Mouse (Mus musculus) MEL (cell line): ENCODE data around the gene Unc119b. TPM values are rescaled to one million over a fixed set of nuclear protein-coding genes. Genes with fewer than 3 reads are reported as not detected.

Experiments used
- DNase-seq: peaks from one replicate; pipeline ENCODE4 v3.0.0; 2011; ENCODE audit warnings: low read depth, low spot score
- H3K27ac ChIP-seq: 2 replicates; pipeline ENCODE4 v1.5.1; 2012; ENCODE audit warnings: low read depth, mild to moderate bottlenecking, control low read depth, low read length, moderate library complexity; ENCODE audit not compliant: control insufficient read depth
- H3K27me3 ChIP-seq, 2 experiments: fragments of 150-350 bp in 1 of 2; sonication (generic) in 1 of 2; 2 replicates each; pipeline ENCODE4 v1.6.1; 2012; ENCODE audit warnings: low read length in 2 of 2, mild to moderate bottlenecking in 2 of 2, improper control_type of control experiment in 1 of 2, moderate library complexity in 1 of 2; ENCODE audit not compliant: insufficient read depth in 2 of 2, control insufficient read depth in 1 of 2
- H3K36me3 ChIP-seq, 2 experiments: 2 replicates each; pipeline ENCODE4 v1.6.1; 2012 to 2014; ENCODE audit warnings: low read length in 2 of 2, improper control_type of control experiment in 1 of 2, inconsistent platforms in 1 of 2, mild to moderate bottlenecking in 1 of 2; ENCODE audit not compliant: insufficient read depth in 2 of 2, control insufficient read depth in 1 of 2
- H3K4me1 ChIP-seq, 2 experiments: fragments of 150-350 bp in 1 of 2; sonication (generic) in 1 of 2; 2 replicates each; pipeline ENCODE4 v1.6.1; 2012; ENCODE audit warnings: low read length in 2 of 2, improper control_type of control experiment in 1 of 2, mild to moderate bottlenecking in 1 of 2; ENCODE audit not compliant: insufficient read depth in 2 of 2, control insufficient read depth in 1 of 2
- H3K4me3 ChIP-seq, 2 experiments: fragments of 150-350 bp in 1 of 2; sonication (generic) in 1 of 2; 2 replicates each; pipeline ENCODE4 v1.5.1; 2012; ENCODE audit warnings: low read depth in 2 of 2, low read length in 2 of 2, mild to moderate bottlenecking in 2 of 2, moderate library complexity in 2 of 2, control low read depth in 1 of 2, improper control_type of control experiment in 1 of 2; ENCODE audit not compliant: control insufficient read depth in 1 of 2, insufficient read depth in 1 of 2
- H3K79me2 ChIP-seq: 2 replicates; pipeline ENCODE4 v1.6.1; 2012; ENCODE audit warnings: mild to moderate bottlenecking, low read length, moderate library complexity; ENCODE audit not compliant: control insufficient read depth, poor library complexity, insufficient read depth
- H3K9ac ChIP-seq: 2 replicates; pipeline ENCODE4 v1.6.1; 2012; ENCODE audit warnings: low read depth, mild to moderate bottlenecking, control low read depth, low read length, moderate library complexity; ENCODE audit not compliant: control insufficient read depth, poor library complexity, severe bottlenecking
- H3K9me3 ChIP-seq: fragments of 150-350 bp; sonication (generic); replicated peaks from 2 replicates; pipeline ENCODE4 v1.6.1; 2012; ENCODE audit warnings: mild to moderate bottlenecking, low read length, improper control_type of control experiment, moderate library complexity; ENCODE audit not compliant: insufficient read depth
- BHLHE40 ChIP-seq: IDR thresholded peaks from 2 replicates; pipeline ENCODE4 v1.6.1; 2012; ENCODE audit warnings: low read depth, mild to moderate bottlenecking, inconsistent platforms, low read length, improper control_type of control experiment, borderline replicate concordance
- EP300 ChIP-seq, 2 experiments: IDR thresholded peaks; 2 replicates each; pipeline ENCODE4 v1.6.1; 2011; ENCODE audit warnings: improper control_type of control experiment in 2 of 2, low read length in 2 of 2, low read depth in 1 of 2, mild to moderate bottlenecking in 1 of 2
- GABPA ChIP-seq: IDR thresholded peaks from 2 replicates; pipeline ENCODE4 v1.6.1; 2012; ENCODE audit warnings: low read depth, mild to moderate bottlenecking, inconsistent platforms, low read length, improper control_type of control experiment, moderate library complexity
- GATA1 ChIP-seq: IDR thresholded peaks from 2 replicates; pipeline ENCODE4 v1.6.1; 2011; ENCODE audit warnings: low read depth, low read length, improper control_type of control experiment
- MEF2A ChIP-seq: IDR thresholded peaks from 2 replicates; pipeline ENCODE4 v1.6.1; 2014; ENCODE audit warnings: low read depth, mild to moderate bottlenecking, inconsistent platforms, low read length, improper control_type of control experiment; ENCODE audit not compliant: poor library complexity, insufficient replicate concordance, severe bottlenecking; ENCODE audit errors: extremely low read depth
- MXI1 ChIP-seq: IDR thresholded peaks from 2 replicates; pipeline ENCODE4 v1.6.1; 2011; ENCODE audit warnings: mild to moderate bottlenecking, low read depth, low read length, improper control_type of control experiment
- MYB ChIP-seq: IDR thresholded peaks from 2 replicates; pipeline ENCODE4 v1.6.1; 2011; ENCODE audit warnings: mild to moderate bottlenecking, low read depth, low read length, improper control_type of control experiment
- POLR2A ChIP-seq, 2 experiments: IDR thresholded peaks; 2 replicates each; pipeline ENCODE4 v1.6.1; 2011 to 2012; ENCODE audit warnings: low read length in 2 of 2, mild to moderate bottlenecking in 2 of 2, control low read depth in 1 of 2, improper control_type of control experiment in 1 of 2, low read depth in 1 of 2, moderate library complexity in 1 of 2; ENCODE audit not compliant: control insufficient read depth in 1 of 2, insufficient read depth in 1 of 2, poor library complexity in 1 of 2
- POLR2AphosphoS2 ChIP-seq: IDR thresholded peaks from 2 replicates; pipeline ENCODE4 v1.6.1; 2011; ENCODE audit warnings: low read length, improper control_type of control experiment
- SIN3A ChIP-seq: IDR thresholded peaks from 2 replicates; pipeline ENCODE4 v1.6.1; 2012; ENCODE audit warnings: low read length, improper control_type of control experiment, inconsistent platforms
- TBP ChIP-seq: IDR thresholded peaks from 2 replicates; pipeline ENCODE4 v1.8.0; 2011; ENCODE audit warnings: low read depth, low read length, improper control_type of control experiment
- USF2 ChIP-seq, 2 experiments: IDR thresholded peaks; 2 replicates each; pipeline ENCODE4 v1.6.1; 2011 to 2012; ENCODE audit warnings: improper control_type of control experiment in 2 of 2, low read length in 2 of 2, borderline replicate concordance in 1 of 2, inconsistent platforms in 1 of 2, low read depth in 1 of 2, mild to moderate bottlenecking in 1 of 2; ENCODE audit not compliant: insufficient read depth in 1 of 2
- ZC3H11A ChIP-seq: IDR thresholded peaks from 2 replicates; pipeline ENCODE4 v1.6.1; 2012; ENCODE audit warnings: low read depth, mild to moderate bottlenecking, inconsistent platforms, low read length, improper control_type of control experiment
- ZNF384 ChIP-seq: IDR thresholded peaks from 2 replicates; pipeline ENCODE4 v1.6.1; 2012; ENCODE audit warnings: low read depth, mild to moderate bottlenecking, inconsistent platforms, low read length, improper control_type of control experiment
- polyA plus RNA-seq, 2 experiments: library from polyadenylated mRNA; stranded (reverse) in 1 of 2; unstranded in 1 of 2; fragments of >175 nt in 1 of 2; fragments of >200 nt in 1 of 2; gene quantifications; 2 replicates each; pipeline versions ENCODE4 v1.2.1 to v1.2.4; 2012; ENCODE audit warnings: low replicate concordance in 2 of 2, low read depth in 1 of 2; ENCODE audit not compliant: insufficient read length in 2 of 2, insufficient read depth in 1 of 2, missing spikeins in 1 of 2
- total RNA-seq: library from RNA; depleted of rRNA; stranded (reverse); fragments of 300-350 nt; gene quantifications from 2 replicates; pipeline ENCODE4 v1.2.3, GENCODE M21; 2012

Gene Unc119b
- total and polyA plus RNA-seq, 3 experiments, result 18.6 to 25.7 TPM; not detected in 1

- no peak overlapping the region for H3K4me3 ChIP-seq
- no peak overlapping the region for H3K27ac ChIP-seq
- H3K9me3 ChIP-seq, result no peaks in the 10 kb centered on the region
- peaks cover 7 to 20% of the 10 kb centered on the region in 2 experiments for H3K4me1 ChIP-seq
- DNase-seq, result no peak
- H3K27me3 ChIP-seq, result no peaks in the 10 kb centered on the region
- peaks cover 22 to 26% of the 10 kb centered on the region in 2 experiments for H3K36me3 ChIP-seq
- no peak for TF ChIP-seq ZNF384
- TF ChIP-seq USF2 (IDR thresholded peaks at IDR 0.05; ENCODE audit: borderline replicate concordance in 1 of 2, insufficient read depth in 1 of 2, low read depth in 1 of 2, low read length in 2 of 2), result no peak
- TF ChIP-seq BHLHE40, result no peak
- no peak for TF ChIP-seq ZC3H11A
- no peak for TF ChIP-seq MYB
- H3K79me2 ChIP-seq, result peaks cover 42% of the 10 kb centered on the region
- no peak overlapping the region for H3K9ac ChIP-seq
Measured at GRCm38 (mm10) chr5:115151457-115151856, 16.7 kb upstream of the Unc119b start.

- no peak overlapping the region for H3K4me3 ChIP-seq
- TF ChIP-seq MXI1 (no peak), BHLHE40 (no peak), TBP (no peak), ZC3H11A (no peak), EP300 (IDR thresholded peaks at IDR 0.05; ENCODE audit: low read depth in 1 of 2, low read length in 2 of 2) (no peak), MYB (no peak), ZNF384 (no peak), POLR2AphosphoS2 (no peak), GATA1 (no peak), MEF2A (no peak), SIN3A (no peak), POLR2A (IDR thresholded peaks at IDR 0.05; ENCODE audit: control insufficient read depth in 1 of 2, insufficient read depth in 1 of 2, low read depth in 1 of 2, low read length in 2 of 2, poor library complexity in 1 of 2) (no peak), GABPA (no peak)
- TF ChIP-seq, all 39 proteins: peak for 0
- H3K27me3 ChIP-seq, result no peaks in the 10 kb centered on the region
- DNase-seq, result no peak
- no peak overlapping the region for H3K27ac ChIP-seq
- peaks cover 38% of the 10 kb centered on the region for H3K79me2 ChIP-seq
- peaks cover 7 to 16% of the 10 kb centered on the region in 2 experiments for H3K4me1 ChIP-seq
- no peaks in the 10 kb centered on the region for H3K9me3 ChIP-seq
- peaks cover 18 to 26% of the 10 kb centered on the region in 2 experiments for H3K36me3 ChIP-seq
- H3K9ac ChIP-seq, result no peak overlapping the region
Measured at GRCm38 (mm10) chr5:115150991-115151390, 16.2 kb upstream of the Unc119b start.
